Mouse (Mus musculus) neural tube, embryonic 12.5 days (tissue): ENCODE measurements around the gene Uxs1. TPM values are rescaled to one million over a fixed set of nuclear protein-coding genes. Genes with fewer than 3 reads are reported as not detected.

Experiments used
- ATAC-seq: fragments of 200-750 bp; cut with Nextera tagmentation; 2 replicates; pipeline ENCODE4 v1.8.0; 2017; ENCODE audit warnings: low read depth, mild to moderate bottlenecking, moderate TSS enrichment, moderate library complexity; ENCODE audit not compliant: low FRiP score
- H3K27ac ChIP-seq: fragments of 300-500 bp; sonication (generic); 2 replicates; pipeline ENCODE4 v1.5.1; 2016
- H3K27me3 ChIP-seq: fragments of 300-500 bp; sonication (generic); replicated peaks from 2 replicates; pipeline ENCODE4 v1.6.1; 2016; ENCODE audit warnings: mild to moderate bottlenecking
- H3K36me3 ChIP-seq: fragments of 300-500 bp; sonication (generic); 2 replicates; pipeline ENCODE4 v1.6.1; 2016; ENCODE audit warnings: mild to moderate bottlenecking
- H3K4me1 ChIP-seq: fragments of 300-500 bp; sonication (generic); 2 replicates; pipeline ENCODE4 v1.6.1; 2016
- H3K4me2 ChIP-seq: fragments of 300-500 bp; sonication (generic); replicated peaks from 2 replicates; pipeline ENCODE4 v1.6.1; 2016; ENCODE audit warnings: mild to moderate bottlenecking
- H3K4me3 ChIP-seq: fragments of 300-500 bp; sonication (generic); 2 replicates; pipeline ENCODE4 v1.5.1; 2016
- H3K9ac ChIP-seq: fragments of 300-500 bp; sonication (generic); 2 replicates; pipeline ENCODE4 v1.6.1; 2016; ENCODE audit warnings: mild to moderate bottlenecking
- H3K9me3 ChIP-seq: fragments of 300-500 bp; sonication (generic); 2 replicates; pipeline ENCODE4 v1.6.1; 2016; ENCODE audit warnings: mild to moderate bottlenecking
- WGBS: fragments of 180-500 bp; shearing (Covaris S2); methylation state at CpG from one replicate; pipeline ENCODE4 v1.1.7; 2016; 5-methylcytosine and 5-hydroxymethylcytosine counted together
- polyA plus RNA-seq: library from polyadenylated mRNA; unstranded; fragments of >200 nt; fragmentation: Nextera tagmentation; extraction: Ambion mirVana; gene quantifications from 2 replicates; pipeline ENCODE4 v1.2.1, GENCODE M21; 2016

Uxs1 gene
- polyA plus RNA-seq, 1 experiment from 2014 or later, result 22.7 TPM

GRCm38 (mm10) chr1:43764481-43764880 lies 63.1 kb downstream of the Uxs1 start:
- Histone ChIP-seq H3K36me3 (peaks cover 32% of the 10 kb centered on the region), H3K9me3 (no peaks in the 10 kb centered on the region), H3K4me2 (no peak overlapping the region), H3K27ac (no peak overlapping the region), H3K4me1 (no peaks in the 10 kb centered on the region), H3K9ac (no peak overlapping the region), H3K27me3 (no peaks in the 10 kb centered on the region), H3K4me3 (no peak overlapping the region)
- 95% methylated on average over 2 of the region's 2 CpGs for WGBS
- no peak for ATAC-seq

GRCm38 (mm10) chr1:43760085-43760484 lies 67.5 kb downstream of the Uxs1 start:
- Histone ChIP-seq H3K36me3 (peaks cover 32% of the 10 kb centered on the region), H3K27me3 (no peaks in the 10 kb centered on the region), H3K27ac (no peak overlapping the region), H3K4me2 (no peak overlapping the region), H3K4me3 (no peak overlapping the region), H3K4me1 (no peaks in the 10 kb centered on the region), H3K9ac (no peak overlapping the region), H3K9me3 (no peaks in the 10 kb centered on the region)
- no peak for ATAC-seq

GRCm38 (mm10) chr1:43754448-43755312 lies 72.9 kb downstream of the Uxs1 start:
- no peak for ATAC-seq
- Histone ChIP-seq H3K4me1 (no peaks in the 10 kb centered on the region), H3K27ac (no peak overlapping the region), H3K4me2 (no peak overlapping the region), H3K9me3 (no peaks in the 10 kb centered on the region), H3K4me3 (no peak overlapping the region), H3K9ac (no peak overlapping the region), H3K36me3 (peaks cover 31% of the 10 kb centered on the region; the same call in 1 of the 2 replicates), H3K27me3 (no peaks in the 10 kb centered on the region)
- 94% methylated on average over 8 of the region's 8 CpGs for WGBS

- peak; percentile 73; the same call in 1 of the 2 replicates for ATAC-seq
- Histone ChIP-seq H3K4me2 (no peak overlapping the region), H3K27me3 (no peaks in the 10 kb centered on the region), H3K36me3 (no peaks in the 10 kb centered on the region), H3K4me1 (no peaks in the 10 kb centered on the region), H3K9ac (no peak overlapping the region), H3K27ac (no peak overlapping the region), H3K4me3 (no peak overlapping the region), H3K9me3 (no peaks in the 10 kb centered on the region)
- WGBS, result 85% methylated on average over 10 of the region's 10 CpGs
Measured at GRCm38 (mm10) chr1:43738519-43738894, 89.1 kb downstream of the Uxs1 start.

GRCm38 (mm10) chr1:43737812-43738518 lies 89.6 kb downstream of the Uxs1 start:
- H3K4me1 ChIP-seq, result no peaks in the 10 kb centered on the region
- no peaks in the 10 kb centered on the region for H3K27me3 ChIP-seq
- no peak overlapping the region for H3K4me3 ChIP-seq
- no peaks in the 10 kb centered on the region for H3K36me3 ChIP-seq
- peak; percentile 57; the same call in 1 of the 2 replicates for ATAC-seq
- H3K27ac ChIP-seq, result no peak overlapping the region
- no peak overlapping the region for H3K4me2 ChIP-seq
- no peak overlapping the region for H3K9ac ChIP-seq
- 75% methylated on average over 7 of the region's 7 CpGs for WGBS
- H3K9me3 ChIP-seq, result no peaks in the 10 kb centered on the region

- no peaks in the 10 kb centered on the region for H3K27me3 ChIP-seq
- H3K36me3 ChIP-seq, result no peaks in the 10 kb centered on the region
- no peak overlapping the region for H3K27ac ChIP-seq
- H3K4me1 ChIP-seq, result no peaks in the 10 kb centered on the region
- no peak overlapping the region for H3K4me3 ChIP-seq
- ATAC-seq, result no peak
- H3K4me2 ChIP-seq, result no peak overlapping the region
- H3K9me3 ChIP-seq, result no peaks in the 10 kb centered on the region
- 83% methylated on average over 1 of the region's 1 CpGs for WGBS
- no peak overlapping the region for H3K9ac ChIP-seq
Measured at GRCm38 (mm10) chr1:43732657-43733056, 94.9 kb downstream of the Uxs1 start.

- Histone ChIP-seq H3K4me1 (no peaks in the 10 kb centered on the region), H3K9ac (no peak overlapping the region), H3K27ac (no peak overlapping the region), H3K4me3 (no peak overlapping the region), H3K9me3 (no peaks in the 10 kb centered on the region), H3K36me3 (no peaks in the 10 kb centered on the region), H3K27me3 (no peaks in the 10 kb centered on the region), H3K4me2 (no peak overlapping the region)
- 81% methylated on average over 4 of the region's 4 CpGs for WGBS
- no peak for ATAC-seq
Measured at GRCm38 (mm10) chr1:43732100-43732499, 95.5 kb downstream of the Uxs1 start.

- no peak within 1 kb of the TSS for H3K4me2 ChIP-seq
- no peaks in the 10 kb centered on the region for H3K36me3 ChIP-seq
- H3K4me3 ChIP-seq, result no peak within 1 kb of the TSS
- H3K9me3 ChIP-seq, result no peaks in the 10 kb centered on the region
- H3K4me1 ChIP-seq, result no peaks in the 10 kb centered on the region
- ATAC-seq, result no peak
- 72% methylated on average over 16 of the region's 16 CpGs for WGBS
- no peaks in the 10 kb centered on the region for H3K27me3 ChIP-seq
- H3K9ac ChIP-seq, result no peak within 1 kb of the TSS
- no peak within 1 kb of the TSS for H3K27ac ChIP-seq
Measured at GRCm38 (mm10) chr1:43730491-43730924, 97.1 kb downstream of the Uxs1 start, which contains the start of gene 1500015O10Rik. 1500015O10Rik (plus strand) TSS chr1:43730602.

- Histone ChIP-seq H3K9ac (no peak overlapping the region), H3K27me3 (no peaks in the 10 kb centered on the region), H3K4me1 (no peaks in the 10 kb centered on the region), H3K4me2 (no peak overlapping the region), H3K27ac (no peak overlapping the region), H3K4me3 (no peak overlapping the region), H3K9me3 (no peaks in the 10 kb centered on the region), H3K36me3 (no peaks in the 10 kb centered on the region)
- 74% methylated on average over 1 of the region's 1 CpGs for WGBS
- ATAC-seq, result no peak
Measured at GRCm38 (mm10) chr1:43722459-43722858, 105.1 kb downstream of the Uxs1 start.

- Histone ChIP-seq H3K4me1 (no peaks in the 10 kb centered on the region), H3K9ac (no peak overlapping the region), H3K27me3 (no peaks in the 10 kb centered on the region), H3K4me3 (no peak overlapping the region), H3K27ac (no peak overlapping the region), H3K36me3 (no peaks in the 10 kb centered on the region), H3K4me2 (no peak overlapping the region), H3K9me3 (no peaks in the 10 kb centered on the region)
- ATAC-seq, result no peak
- 69% methylated on average over 2 of the region's 2 CpGs for WGBS
Measured at GRCm38 (mm10) chr1:43718793-43719192, 108.8 kb downstream of the Uxs1 start.

- Histone ChIP-seq H3K4me3 (no peak overlapping the region), H3K9me3 (no peaks in the 10 kb centered on the region), H3K9ac (no peak overlapping the region), H3K27ac (no peak overlapping the region), H3K4me2 (no peak overlapping the region), H3K4me1 (no peaks in the 10 kb centered on the region), H3K36me3 (no peaks in the 10 kb centered on the region), H3K27me3 (no peaks in the 10 kb centered on the region)
- ATAC-seq, result no peak
- WGBS, result 57% methylated on average over 7 of the region's 7 CpGs
Measured at GRCm38 (mm10) chr1:43717967-43718366, 109.6 kb downstream of the Uxs1 start.

GRCm38 (mm10) chr1:43714841-43715240 lies 112.8 kb downstream of the Uxs1 start:
- H3K9me3 ChIP-seq, result no peaks in the 10 kb centered on the region
- no peak overlapping the region for H3K4me3 ChIP-seq
- no peak overlapping the region for H3K4me2 ChIP-seq
- WGBS, result 91% methylated on average over 2 of the region's 2 CpGs
- no peaks in the 10 kb centered on the region for H3K36me3 ChIP-seq
- ATAC-seq, result no peak
- H3K27me3 ChIP-seq, result no peaks in the 10 kb centered on the region
- no peak overlapping the region for H3K9ac ChIP-seq
- H3K27ac ChIP-seq, result no peak overlapping the region
- H3K4me1 ChIP-seq, result no peaks in the 10 kb centered on the region
